In the genomic region with DNA sequence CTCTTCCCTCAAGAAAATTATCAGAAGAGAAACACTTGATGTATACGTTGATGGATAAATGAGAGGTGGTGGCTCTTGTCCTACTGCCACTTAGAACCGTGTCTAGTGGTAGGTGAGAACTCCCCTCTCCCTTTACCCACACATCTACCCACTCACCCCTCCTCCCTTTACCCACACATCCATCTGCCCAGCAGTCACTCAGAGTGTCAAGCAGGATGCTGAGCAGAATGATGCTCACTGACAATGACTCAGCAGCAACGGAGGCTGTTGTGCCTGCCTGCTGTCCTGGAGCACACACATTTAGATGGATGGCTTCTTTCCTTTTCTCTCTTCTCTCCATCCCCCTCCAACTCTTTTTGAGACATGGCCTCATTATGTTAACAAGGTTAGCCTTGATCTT, we compare ENCODE assay signal across 21 mouse cellular contexts. TPM values are rescaled to one million over a fixed set of nuclear protein-coding genes. Genes with fewer than 3 reads are reported as not detected.
DNase-seq lines count a peak whose midpoint lies in the region; ATAC-seq lines count a peak whose summit lies in the region.
"Had no signal": no experiment of that assay in that cellular context is flagged by ENCODE, and none has a peak within 500 bp of the region (broad histone marks: within the 10 kb centered on the region; RNA-seq: fewer than 3 reads in every experiment).

No protein-coding gene starts in this region.

- ATAC-seq in megakaryocyte, adult 5-6 weeks (ENCODE audit: poor library complexity, severe bottlenecking), result no peak
- ATAC-seq: forebrain, embryonic 14.5 days; intestine, postnatal 0 days; midbrain, embryonic 15.5 days had no signal

- peak; percentile 57 for DNase-seq in layer of hippocampus, adult 11-12 months (ENCODE audit: low spot score)
- DNase-seq in layer of hippocampus, postnatal 25 days (ENCODE audit: extremely low spot score in 1 of 2, low spot score in 1 of 2), result no peak
- DNase-seq in brain, adult 2 months (ENCODE audit: low read depth, low spot score), result peak; percentile 83
- no peak for DNase-seq in ovary, adult 18-20 months (ENCODE audit: low spot score)
- DNase-seq in kidney, adult 9 months, result no peak
- DNase-seq: cerebellum, adult 11-12 months; cerebellum, postnatal 10 days; gastrocnemius, postnatal 36 days; kidney, postnatal 36 days; lung, adult 2 months; thymus, postnatal 25 days had no signal

- H3K27me3 ChIP-seq in megakaryocyte, embryonic 14.5 days (replicated peaks), result peaks cover 24% of the 10 kb centered on the region
- H3K27me3 ChIP-seq: hindbrain, embryonic 12.5 days; kidney, embryonic 15.5 days; midbrain, embryonic 15.5 days; neural tube, embryonic 13.5 days; stomach, embryonic 15.5 days had no signal

- H3K9me3 ChIP-seq in megakaryocyte, embryonic 14.5 days, result no peaks in the 10 kb centered on the region
- H3K9me3 ChIP-seq: hindbrain, embryonic 12.5 days; kidney, embryonic 15.5 days; midbrain, embryonic 15.5 days; neural tube, embryonic 13.5 days; stomach, embryonic 15.5 days had no signal

- peak overlapping the region; percentile 53 for H3K4me3 ChIP-seq in megakaryocyte, embryonic 14.5 days (replicated peaks)
- H3K4me3 ChIP-seq: hindbrain, embryonic 12.5 days; kidney, embryonic 15.5 days; midbrain, embryonic 15.5 days; myocyte; neural tube, embryonic 13.5 days; stomach, embryonic 15.5 days had no signal

- H3K36me3 ChIP-seq in megakaryocyte, embryonic 14.5 days (replicated peaks; ENCODE audit: low read length), result no peaks in the 10 kb centered on the region
- H3K36me3 ChIP-seq: kidney, embryonic 15.5 days; midbrain, embryonic 15.5 days; stomach, embryonic 15.5 days had no signal

- H3K4me1 ChIP-seq in megakaryocyte, embryonic 14.5 days, result peaks cover 25% of the 10 kb centered on the region
- H3K4me1 ChIP-seq: hindbrain, embryonic 12.5 days; kidney, embryonic 15.5 days; midbrain, embryonic 15.5 days; stomach, embryonic 15.5 days had no signal

RNA-seq across cellular contexts. Expression of a gene that starts 38.1 kb away (rescaled TPM):
- 10 to 100 TPM; 68.4 to 77.3 TPM for total RNA-seq in layer of hippocampus, postnatal 25 days (2021)
- 19.6 and 28.6 TPM in 2 replicates for polyA plus RNA-seq in megakaryocyte, embryonic 14.5 days (2012; ENCODE audit: insufficient read depth, low replicate concordance)
- total RNA-seq in megakaryocyte, adult 5-6 weeks (2015), result 24.7 and 27.2 TPM in 2 replicates
- total RNA-seq in megakaryocyte, adult 5-6 weeks (2017), result 26.9 and 27.1 TPM in 2 replicates

RNA-seq across cellular contexts. Expression of a gene that starts 47.1 kb away (rescaled TPM):
- total RNA-seq in layer of hippocampus, postnatal 25 days (2021), result 10 to 100 TPM; 25.9 to 30.6 TPM
- 0.47 TPM in 1 of 2 replicates, not detected in the other for polyA plus RNA-seq in megakaryocyte, embryonic 14.5 days (2012; ENCODE audit: insufficient read depth, low replicate concordance)
- total RNA-seq in megakaryocyte, adult 5-6 weeks (2015), result not detected in 2 replicates
- 0.29 TPM in 1 of 2 replicates, not detected in the other for total RNA-seq in megakaryocyte, adult 5-6 weeks (2017)

Comparison
In these comparisons a context has a peak if more than half of its experiments do, and no peak if none do; other contexts are left out.
1. DNase-seq: peak in layer of hippocampus, adult 11-12 months (single experiment) and brain, adult 2 months (single experiment); none in layer of hippocampus, postnatal 25 days (0 of 2), ovary, adult 18-20 months (single experiment) and kidney, adult 9 months (single experiment).
2. RNA of a gene that starts 47.1 kb away (total RNA-seq): 25.9 to 30.6 TPM in layer of hippocampus, postnatal 25 days; 0.29 TPM in megakaryocyte, adult 5-6 weeks; every median in the first group is over 10 times any median in the second.